Mouse (Mus musculus) central nervous system, embryonic 11.5 days (tissue): ENCODE measurements around the gene Ctsm. TPM values are rescaled to one million over a fixed set of nuclear protein-coding genes. Genes with fewer than 3 reads are reported as not detected.

Experiments
- polyA plus RNA-seq: library from polyadenylated mRNA; depleted of rRNA; stranded (reverse); fragments of >200 nt; gene quantifications from 2 replicates; pipeline ENCODE4 v1.2.3, GENCODE M21; 2012; rRNA removed

The Ctsm gene
- 0.10 TPM in 1 of 2 replicates, not detected in the other for polyA plus RNA-seq

GRCm38 (mm10) chr13:61541631-61542030, at the start of gene Ctsm:
Gene Ctsm (minus strand): TSS chr13:61541839.

GRCm38 (mm10) chr13:61570027-61570426, 28.4 kb upstream of the Ctsm start, which contains the start of gene Cts3:
Gene Cts3 (minus strand): TSS chr13:61570127.

GRCm38 (mm10) chr13:61568074-61568473, 26.4 kb upstream of the Ctsm start, which contains the start of gene Gm49352:
Gene Gm49352 (minus strand): TSS chr13:61568174.

Other genes with a start within 250 kb of the Ctsm start
- not detected in 2 replicates for gene Cts7, start 183.6 kb downstream of the Ctsm start, polyA plus RNA-seq
- not detected in 2 replicates for gene Gm49352, start 26.3 kb upstream of the Ctsm start, polyA plus RNA-seq
- gene Cts3, start 28.3 kb upstream of the Ctsm start, polyA plus RNA-seq = 0.37 TPM in 1 of 2 replicates, not detected in the other